Mouse (Mus musculus): ENCODE data around the gene Tmprss12.
A peak's percentile ranks its signal among the peaks of the same experiment; 100 is the strongest.
"Not testable (repeated sequence)": the region's sequence is repeated elsewhere in the genome, so short reads cannot be mapped to it uniquely, and the experiment has no call there.

Tmprss12 gene

GRCm38 (mm10) chr15:100324021-100324591 lies 43.5 kb downstream of the Tmprss12 start:
- no peak for DNase-seq (ENCODE audit: low read depth, low spot score)

- DNase-seq (ENCODE audit: low read depth, low spot score), result no peak
Measured at GRCm38 (mm10) chr15:100325235-100325634, 44.6 kb downstream of the Tmprss12 start.

DNA sequence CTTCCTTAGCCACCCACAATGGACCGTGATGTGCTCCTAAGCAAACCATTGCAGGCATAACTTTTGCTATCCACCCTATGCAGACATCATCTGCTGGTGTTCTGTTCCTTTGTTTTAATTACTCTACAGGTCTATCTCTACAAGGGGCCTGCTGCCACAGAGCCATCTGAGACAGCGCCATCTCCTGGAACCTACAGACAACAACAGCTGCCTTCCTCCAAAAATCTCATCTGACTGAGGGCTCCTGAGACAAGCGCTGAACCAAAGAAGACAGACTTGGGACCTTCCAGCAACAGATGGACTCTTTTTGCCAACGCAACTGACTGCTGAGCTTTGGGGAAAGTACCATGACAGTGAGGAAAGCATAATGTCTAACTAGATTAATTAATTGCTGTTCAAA lies 47.5 kb downstream of the Tmprss12 start:
- not testable (repeated sequence) for DNase-seq (ENCODE audit: low read depth, low spot score)

GRCm38 (mm10) chr15:100329336-100329735 lies 48.7 kb downstream of the Tmprss12 start:
- not testable (repeated sequence) for DNase-seq (ENCODE audit: low read depth, low spot score)

GRCm38 (mm10) chr15:100330739-100331138 lies 50.1 kb downstream of the Tmprss12 start:
- DNase-seq (ENCODE audit: low read depth, low spot score), result no peak

DNA sequence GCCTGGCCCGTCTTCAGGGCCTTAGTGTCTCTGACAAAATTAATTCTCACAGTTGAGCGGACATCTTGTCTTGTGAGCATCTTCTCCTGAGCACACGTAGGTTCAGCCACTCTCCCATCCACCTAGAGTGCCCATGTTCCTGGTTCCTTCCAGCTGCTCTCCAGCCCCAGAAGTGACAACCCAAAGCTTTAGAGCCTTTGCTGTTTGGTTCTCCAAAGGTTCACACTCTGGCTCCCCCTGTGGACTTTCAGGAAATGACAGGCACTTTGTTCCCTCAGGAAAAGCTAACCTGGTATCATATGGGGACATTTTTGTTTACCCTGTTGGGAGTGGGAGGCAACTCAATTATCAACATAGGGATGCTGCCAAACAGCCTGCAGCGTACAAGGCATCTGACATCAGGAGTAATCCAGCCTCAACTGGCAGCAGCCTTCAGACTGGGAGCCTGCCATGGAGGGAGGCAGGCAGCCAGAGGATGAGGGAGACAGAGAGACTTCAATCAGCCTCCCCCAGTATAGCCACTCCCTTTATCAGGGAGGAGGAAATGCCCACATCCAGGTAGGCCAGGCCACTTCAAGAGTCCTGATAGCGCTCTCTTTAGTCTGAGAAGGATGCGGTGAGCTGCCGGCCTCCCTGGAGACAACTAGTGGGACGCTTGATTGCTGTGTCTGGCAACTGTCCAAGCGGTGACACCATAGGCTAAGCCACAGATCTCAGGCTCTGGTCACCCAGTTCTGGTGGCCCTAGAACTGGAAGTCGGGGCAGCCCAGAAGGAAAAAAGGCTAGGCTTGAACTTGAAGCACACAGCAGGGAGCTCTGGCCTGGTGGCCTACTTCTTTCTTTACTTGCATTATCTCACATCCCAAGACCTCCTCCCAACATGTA lies 51.7 kb downstream of the Tmprss12 start:
- not testable (repeated sequence) for DNase-seq (ENCODE audit: low read depth, low spot score)

DNA sequence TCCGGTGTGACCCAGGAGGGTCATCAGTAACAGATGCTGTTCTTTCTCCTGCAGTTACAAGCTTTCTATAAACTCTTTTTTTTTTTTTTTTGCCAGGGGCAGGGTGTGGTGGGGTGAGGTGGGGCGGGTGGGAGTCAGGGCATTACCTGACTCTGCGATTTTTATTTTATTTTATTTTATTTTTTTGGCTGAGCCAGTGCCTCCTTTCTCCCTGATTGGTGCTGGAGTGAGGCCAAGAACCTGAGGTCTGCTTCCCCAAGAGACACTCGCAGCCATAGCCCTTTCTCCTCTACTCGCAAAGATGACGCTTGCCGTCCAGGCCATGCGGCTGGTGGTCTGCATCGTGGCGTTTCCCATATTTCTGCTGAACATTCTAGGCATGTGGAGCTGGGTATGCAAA lies 54.0 kb downstream of the Tmprss12 start, which contains the start of gene Mettl7a3:
TSS of gene Mettl7a3 (plus strand) at position 301 of the 400 bp plus-strand sequence.
- DNase-seq (ENCODE audit: low read depth, low spot score), result no peak

DNA sequence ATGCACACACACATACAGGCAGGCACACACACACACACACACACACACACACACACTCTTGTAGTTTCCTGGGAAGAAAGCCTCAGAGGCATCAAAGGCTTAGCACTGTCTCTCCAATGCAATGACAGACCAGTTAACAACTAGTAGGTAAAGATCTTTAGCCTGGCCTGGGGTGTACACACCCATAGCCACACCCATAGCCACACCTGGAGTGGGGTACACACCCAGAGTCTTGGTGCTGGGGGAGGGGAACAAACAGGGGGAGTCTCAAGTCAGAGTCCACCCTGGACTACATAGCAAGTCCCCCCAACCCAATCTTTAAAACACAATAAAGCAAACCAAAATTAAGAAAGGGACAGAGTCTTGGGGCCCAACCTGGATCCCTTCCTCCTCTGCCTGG lies 56.7 kb downstream of the Tmprss12 start:
- DNase-seq (ENCODE audit: low read depth, low spot score), result not testable (repeated sequence)

- peak; percentile 64 for DNase-seq (ENCODE audit: low read depth, low spot score)
Measured at GRCm38 (mm10) chr15:100337847-100338246, 57.2 kb downstream of the Tmprss12 start.

DNA sequence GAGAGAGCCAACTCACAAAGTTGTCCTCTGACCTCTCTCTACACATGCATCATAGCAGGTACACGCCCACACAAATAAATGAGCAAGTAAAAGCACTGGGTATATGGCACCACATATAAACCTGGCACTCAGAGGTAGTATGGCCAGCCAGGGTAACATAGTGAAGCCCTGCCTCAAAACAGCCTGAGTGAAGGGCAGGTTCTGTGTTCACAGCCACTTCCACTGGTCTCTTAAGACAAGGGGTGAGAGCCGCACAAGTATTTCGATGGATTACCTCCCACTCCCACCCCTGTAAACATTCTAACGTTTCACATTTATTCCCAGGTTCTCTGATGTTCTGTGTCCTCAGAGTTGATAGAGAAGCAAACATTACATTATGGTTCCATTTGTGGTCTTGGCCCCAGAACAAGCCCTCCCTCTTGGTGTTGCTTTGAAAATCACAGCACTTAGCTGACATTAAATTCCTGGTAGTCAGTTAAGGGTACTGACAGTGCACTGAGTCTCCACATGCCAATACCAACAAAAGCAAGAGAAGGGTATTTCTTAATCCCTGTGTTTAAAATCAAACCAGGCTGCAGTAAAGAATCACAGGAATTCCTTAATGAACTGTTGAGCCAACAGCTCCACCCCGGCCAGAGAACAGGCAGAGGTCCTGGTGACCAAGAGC lies 60.8 kb downstream of the Tmprss12 start:
- not testable (repeated sequence) for DNase-seq (ENCODE audit: low read depth, low spot score)
